Mouse (Mus musculus) limb, embryonic 13.5 days (tissue): ENCODE measurements around the gene Olfr1495. TPM values are rescaled to one million over a fixed set of nuclear protein-coding genes. Genes with fewer than 3 reads are reported as not detected.
"Not testable (repeated sequence)": the region's sequence is repeated elsewhere in the genome, so short reads cannot be mapped to it uniquely, and the experiment has no call there.

Experiments used
- ATAC-seq: fragments of 200-750 bp; cut with Nextera tagmentation; 2 replicates; pipeline ENCODE4 v1.8.0; 2017; ENCODE audit warnings: low read depth, moderate number of reproducible peaks, moderate TSS enrichment; ENCODE audit not compliant: low FRiP score
- H3K27ac ChIP-seq: fragments of 300-500 bp; sonication (generic); 2 replicates; pipeline ENCODE4 v1.5.1; 2015; ENCODE audit warnings: inconsistent platforms, mild to moderate bottlenecking, moderate library complexity
- H3K27me3 ChIP-seq: fragments of 300-500 bp; sonication (generic); 2 replicates; pipeline ENCODE4 v1.6.1; 2015; ENCODE audit warnings: mild to moderate bottlenecking, inconsistent platforms
- H3K36me3 ChIP-seq: fragments of 300-500 bp; sonication (generic); 2 replicates; pipeline ENCODE4 v1.6.1; 2015; ENCODE audit warnings: inconsistent platforms, mild to moderate bottlenecking, moderate library complexity
- H3K4me1 ChIP-seq: fragments of 300-500 bp; sonication (generic); 2 replicates; pipeline ENCODE4 v1.6.1; 2015; ENCODE audit warnings: inconsistent platforms
- H3K4me2 ChIP-seq: fragments of 300-500 bp; sonication (generic); replicated peaks from 2 replicates; pipeline ENCODE4 v1.6.1; 2015; ENCODE audit warnings: inconsistent platforms, mild to moderate bottlenecking, moderate library complexity
- H3K4me3 ChIP-seq: fragments of 300-500 bp; sonication (generic); 2 replicates; pipeline ENCODE4 v1.5.1; 2015; ENCODE audit warnings: moderate library complexity, mild to moderate bottlenecking, inconsistent platforms
- H3K9ac ChIP-seq: fragments of 300-500 bp; sonication (generic); 2 replicates; pipeline ENCODE4 v1.6.1; 2015; ENCODE audit warnings: mild to moderate bottlenecking, inconsistent platforms
- H3K9me3 ChIP-seq: fragments of 300-500 bp; sonication (generic); 2 replicates; pipeline ENCODE4 v1.6.1; 2016; ENCODE audit warnings: inconsistent platforms
- WGBS: fragments of 180-500 bp; shearing (Covaris S2); methylation state at CpG from one replicate; pipeline ENCODE4 v1.1.7; 2015; 5-methylcytosine and 5-hydroxymethylcytosine counted together
- polyA plus RNA-seq: library from polyadenylated mRNA; unstranded; fragments of >200 nt; fragmentation: Nextera tagmentation; extraction: Ambion mirVana; gene quantifications from 2 replicates; pipeline ENCODE4 v1.2.1, GENCODE M21; 2015

Gene Olfr1495
- polyA plus RNA-seq: not detected in 2 replicates

DNA sequence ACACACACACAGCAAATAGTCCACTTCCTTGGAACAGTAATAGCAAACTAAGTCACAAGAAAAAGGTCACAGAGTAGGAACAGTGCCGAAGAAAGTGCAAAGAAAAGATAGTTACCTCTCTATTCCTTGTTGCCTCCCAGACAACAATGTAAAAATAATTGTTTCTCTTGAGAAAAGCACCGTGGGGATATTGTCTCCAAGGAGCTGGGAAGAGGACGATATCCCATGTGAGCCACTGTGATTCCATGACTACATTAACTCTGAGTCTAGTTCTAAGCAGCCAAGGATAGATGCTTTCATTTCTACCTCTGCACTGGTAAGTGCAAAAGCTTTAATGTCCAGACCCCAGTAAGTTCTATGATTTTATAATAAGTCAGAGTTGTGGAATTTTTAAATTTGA, at the start of gene Olfr1495:
TSS of gene Olfr1495 (plus strand) at position 301 of the 400 bp plus-strand sequence.
- Histone ChIP-seq H3K9me3 (no peaks in the 10 kb centered on the region), H3K27ac (no peak within 1 kb of the TSS), H3K4me2 (no peak within 1 kb of the TSS), H3K9ac (no peak within 1 kb of the TSS), H3K27me3 (no peaks in the 10 kb centered on the region), H3K36me3 (no peaks in the 10 kb centered on the region), H3K4me1 (no peaks in the 10 kb centered on the region), H3K4me3 (no peak within 1 kb of the TSS)
- no peak for ATAC-seq
- WGBS: 87% methylated on average over 3 of the region's 3 CpGs

DNA sequence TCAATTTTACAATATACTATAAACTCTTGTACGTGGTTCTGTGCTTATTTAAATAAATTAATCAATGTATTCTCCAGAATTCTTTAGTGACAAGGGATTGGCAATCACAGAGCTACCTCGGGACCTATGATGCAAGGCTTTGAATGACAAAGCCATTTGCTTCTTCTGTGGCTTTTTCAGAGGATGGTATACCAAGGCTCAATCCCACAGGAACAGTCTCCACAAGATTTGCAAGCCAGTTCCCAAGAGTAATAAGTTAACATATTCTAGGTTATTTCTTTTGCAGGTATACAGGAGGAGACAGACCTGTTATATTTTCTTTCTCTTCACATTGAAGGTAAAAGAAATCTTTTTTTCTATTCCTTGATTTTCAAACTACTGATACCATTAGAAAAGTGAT, 41.4 kb upstream of the Olfr1495 start, which contains the start of gene Olfr1493-ps1:
TSS of gene Olfr1493-ps1 (plus strand) at position 301 of the 400 bp plus-strand sequence.
- 61% methylated on average over 2 of the region's 2 CpGs for WGBS
- H3K27ac ChIP-seq: no peak within 1 kb of the TSS
- no peak within 1 kb of the TSS for H3K9ac ChIP-seq
- H3K4me2 ChIP-seq: no peak within 1 kb of the TSS
- no peak for ATAC-seq
- H3K36me3 ChIP-seq: no peaks in the 10 kb centered on the region
- no peaks in the 10 kb centered on the region for H3K27me3 ChIP-seq
- no peaks in the 10 kb centered on the region for H3K4me1 ChIP-seq
- H3K4me3 ChIP-seq: no peak within 1 kb of the TSS
- H3K9me3 ChIP-seq: no peaks in the 10 kb centered on the region

DNA sequence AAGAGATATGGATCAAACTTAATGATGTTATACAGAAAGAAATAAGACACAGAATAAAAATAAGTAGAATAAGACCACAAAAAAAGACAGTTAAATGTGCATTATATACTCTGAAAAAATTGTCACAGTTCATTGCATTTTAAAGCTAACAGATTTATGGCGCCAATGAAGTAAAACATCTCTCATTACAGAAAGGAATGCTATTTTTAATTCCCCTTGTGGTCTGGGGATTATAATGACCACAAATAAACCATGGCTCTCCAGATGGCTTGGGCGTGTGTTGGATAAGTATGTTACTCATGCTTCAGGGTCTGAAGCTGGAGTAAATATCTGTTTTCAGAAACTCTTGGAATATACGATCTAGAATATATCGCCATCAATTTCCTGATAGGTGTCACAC, 25.0 kb upstream of the Olfr1495 start, which contains the start of gene Olfr1494:
TSS of gene Olfr1494 (plus strand) at position 301 of the 400 bp plus-strand sequence.
- H3K4me3 ChIP-seq: no peak within 1 kb of the TSS
- no peak for ATAC-seq
- H3K4me2 ChIP-seq: no peak within 1 kb of the TSS
- H3K9me3 ChIP-seq: no peaks in the 10 kb centered on the region
- H3K27me3 ChIP-seq: no peaks in the 10 kb centered on the region
- 78% methylated on average over 4 of the region's 4 CpGs for WGBS
- H3K36me3 ChIP-seq: no peaks in the 10 kb centered on the region
- H3K9ac ChIP-seq: no peak within 1 kb of the TSS
- H3K27ac ChIP-seq: no peak within 1 kb of the TSS
- no peaks in the 10 kb centered on the region for H3K4me1 ChIP-seq

DNA sequence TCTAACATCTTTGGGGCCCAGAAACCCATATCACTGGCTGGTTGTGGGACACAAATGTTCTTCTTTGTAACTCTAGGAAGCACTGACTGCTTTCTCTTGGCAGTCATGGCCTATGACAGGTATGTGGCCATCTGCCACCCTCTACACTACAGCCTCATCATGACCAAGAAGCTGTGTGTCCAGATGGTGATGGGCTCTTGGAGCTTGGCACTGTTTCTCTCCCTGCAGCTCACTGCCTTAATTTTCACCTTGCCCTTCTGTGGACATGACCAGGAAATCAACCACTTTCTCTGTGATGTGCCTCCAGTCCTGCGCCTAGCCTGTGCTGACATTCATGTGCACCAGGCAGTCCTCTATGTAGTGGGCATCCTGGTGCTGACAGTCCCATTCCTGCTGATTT, 15.0 kb upstream of the Olfr1495 start:
- no peaks in the 10 kb centered on the region for H3K27me3 ChIP-seq
- no peaks in the 10 kb centered on the region for H3K36me3 ChIP-seq
- no peaks in the 10 kb centered on the region for H3K4me1 ChIP-seq
- 93% methylated on average over 1 of the region's 1 CpGs for WGBS
- H3K4me2 ChIP-seq: no peak overlapping the region
- ATAC-seq: no peak
- H3K9ac ChIP-seq: no peak overlapping the region
- H3K9me3 ChIP-seq: no peaks in the 10 kb centered on the region
- H3K4me3 ChIP-seq: no peak overlapping the region
- H3K27ac ChIP-seq: no peak overlapping the region

DNA sequence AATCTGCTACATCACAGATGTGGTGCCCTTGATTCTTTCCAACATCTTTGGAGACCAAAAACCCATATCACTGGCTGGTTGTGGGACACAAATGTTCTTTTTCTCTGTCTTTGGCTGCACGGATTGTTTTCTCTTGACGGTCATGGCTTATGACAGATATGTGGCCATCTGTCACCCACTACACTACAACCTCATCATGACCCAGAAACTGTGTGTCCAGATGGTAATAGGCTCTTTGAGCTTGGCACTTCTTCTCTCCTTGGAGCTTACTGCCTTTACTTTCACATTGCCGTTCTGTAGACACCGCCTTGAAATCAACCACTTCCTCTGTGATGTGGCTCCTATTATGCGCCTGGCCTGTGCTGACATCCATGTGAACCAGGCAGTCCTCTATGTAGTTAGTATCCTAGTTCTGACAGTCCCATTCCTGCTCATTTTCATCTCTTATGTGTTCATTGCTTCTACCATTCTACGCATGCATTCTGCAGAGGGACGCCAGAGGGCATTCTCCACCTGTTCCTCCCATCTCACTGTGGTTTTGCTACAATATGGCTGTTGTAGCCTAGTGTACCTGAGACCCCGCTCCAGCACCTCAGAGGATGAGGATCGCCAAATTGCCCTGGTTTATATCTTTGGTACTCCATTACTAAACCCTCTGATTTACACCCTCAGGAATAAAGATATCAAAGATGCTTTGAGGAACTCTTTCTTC, 4.3 kb downstream of the Olfr1495 start:
- WGBS: 93% methylated on average over 9 of the region's 9 CpGs
- H3K9ac ChIP-seq: no peak overlapping the region
- no peaks in the 10 kb centered on the region for H3K4me1 ChIP-seq
- H3K9me3 ChIP-seq: peaks cover 2% of the 10 kb centered on the region; the same call in 1 of the 2 replicates
- no peak overlapping the region for H3K4me3 ChIP-seq
- ATAC-seq: no peak
- no peaks in the 10 kb centered on the region for H3K27me3 ChIP-seq
- no peaks in the 10 kb centered on the region for H3K36me3 ChIP-seq
- no peak overlapping the region for H3K4me2 ChIP-seq
- no peak overlapping the region for H3K27ac ChIP-seq

DNA sequence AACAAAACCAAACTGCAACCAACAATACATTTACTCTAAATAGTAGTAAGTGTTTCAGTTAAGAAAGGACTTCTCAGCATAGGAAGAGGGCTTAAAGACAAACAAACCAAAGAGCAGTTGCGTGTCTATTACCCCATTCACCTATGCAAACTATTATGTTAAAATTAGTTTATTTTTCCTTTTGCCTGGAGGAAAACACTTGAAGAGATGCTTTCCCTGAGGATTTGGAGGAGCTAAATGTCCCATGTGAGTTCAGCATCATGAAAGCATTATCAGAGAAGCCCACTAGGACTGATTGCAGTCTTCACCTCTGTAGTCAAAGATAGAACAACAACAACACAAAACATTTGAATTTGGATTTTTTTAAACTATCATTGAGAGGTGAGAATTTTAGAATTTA, 13.2 kb downstream of the Olfr1495 start, which contains the start of gene Olfr1496:
TSS of gene Olfr1496 (plus strand) at position 301 of the 400 bp plus-strand sequence.
- Histone ChIP-seq H3K27me3 (no peaks in the 10 kb centered on the region), H3K9me3 (no peaks in the 10 kb centered on the region)
- 92% methylated on average over 1 of the region's 1 CpGs for WGBS

DNA sequence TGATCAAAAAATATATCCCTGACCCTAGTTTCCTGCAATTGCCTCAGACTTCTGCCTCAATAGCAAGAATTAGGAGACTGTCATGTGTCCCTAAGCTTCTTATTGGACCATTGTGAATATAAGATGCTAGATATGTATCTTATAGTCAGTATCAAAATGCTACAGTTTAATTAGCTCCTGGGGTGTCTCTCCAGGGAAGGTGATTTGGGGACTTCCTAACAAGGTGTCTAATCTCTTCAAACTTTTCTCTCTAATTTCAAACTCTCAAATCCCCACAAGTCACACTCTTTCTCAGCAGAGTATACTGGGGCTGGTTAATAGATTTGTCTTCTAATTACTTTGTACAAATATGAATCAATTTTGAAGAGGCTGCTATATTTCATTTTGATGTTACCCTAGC, 33.7 kb downstream of the Olfr1495 start, which contains the start of gene Olfr1497:
TSS of gene Olfr1497 (minus strand) at position 101 of the 400 bp plus-strand sequence.
- H3K4me2 ChIP-seq: no peak within 1 kb of the TSS
- no peaks in the 10 kb centered on the region for H3K27me3 ChIP-seq
- no peaks in the 10 kb centered on the region for H3K9me3 ChIP-seq
- H3K4me1 ChIP-seq: no peaks in the 10 kb centered on the region
- H3K36me3 ChIP-seq: no peaks in the 10 kb centered on the region
- no peak within 1 kb of the TSS for H3K4me3 ChIP-seq
- no peak within 1 kb of the TSS for H3K27ac ChIP-seq
- no peak within 1 kb of the TSS for H3K9ac ChIP-seq
- ATAC-seq: no peak

More for the DNA sequence above, 13.2 kb downstream of the Olfr1495 start, which contains the start of gene Olfr1496:
- no peak within 1 kb of the TSS for H3K4me2 ChIP-seq
- no peak within 1 kb of the TSS for H3K27ac ChIP-seq
- H3K4me1 ChIP-seq: no peaks in the 10 kb centered on the region
- H3K4me3 ChIP-seq: no peak within 1 kb of the TSS
- no peak for ATAC-seq
- no peaks in the 10 kb centered on the region for H3K36me3 ChIP-seq
- no peak within 1 kb of the TSS for H3K9ac ChIP-seq

DNA sequence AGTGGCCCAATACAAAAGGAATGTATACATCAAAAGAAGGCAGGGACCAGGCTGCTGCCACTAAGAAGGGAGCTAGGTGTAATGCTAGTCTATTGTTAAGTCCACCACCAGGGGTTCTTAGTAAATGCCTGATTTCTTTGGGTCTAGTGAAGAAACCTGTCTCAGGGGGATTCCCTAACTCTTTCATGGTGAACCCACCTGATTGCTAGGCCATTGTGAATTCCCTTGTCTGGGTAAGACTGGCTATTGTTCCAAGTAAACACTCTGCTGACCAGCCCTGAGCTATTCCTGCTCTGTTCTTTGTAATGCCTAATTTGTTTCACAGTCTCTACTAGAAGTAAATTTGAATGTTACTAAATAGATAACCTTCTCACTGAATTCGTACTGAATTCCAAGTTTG, 41.1 kb downstream of the Olfr1495 start:
- ATAC-seq, H3K36me3 ChIP-seq, H3K27me3 ChIP-seq, H3K9ac ChIP-seq, H3K27ac ChIP-seq, H3K9me3 ChIP-seq, H3K4me1 ChIP-seq, H3K4me2 ChIP-seq, H3K4me3 ChIP-seq: not testable (repeated sequence)
- 66% methylated on average over 1 of the region's 1 CpGs for WGBS

DNA sequence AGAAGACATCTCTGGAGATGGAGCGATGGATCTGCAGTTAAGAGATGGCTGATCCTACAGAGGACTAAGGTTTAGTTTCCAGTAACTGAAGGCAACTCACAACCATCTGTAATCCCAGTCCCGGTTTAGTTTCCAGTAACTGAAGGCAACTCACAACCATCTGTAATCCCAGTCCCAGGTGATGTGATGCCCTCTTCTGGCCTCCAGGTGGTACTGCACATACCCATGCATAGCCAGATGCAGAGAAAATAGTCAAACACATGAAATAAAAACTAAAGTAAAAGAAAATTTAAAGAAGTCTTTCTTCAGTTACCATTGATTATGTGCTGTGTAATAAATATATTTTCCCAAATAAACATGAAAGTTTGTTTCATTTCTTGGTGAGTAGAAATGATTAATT, 48.4 kb downstream of the Olfr1495 start:
- Histone ChIP-seq H3K4me1 (no peaks in the 10 kb centered on the region), H3K9me3 (no peaks in the 10 kb centered on the region), H3K4me3 (no peak overlapping the region), H3K27me3 (no peaks in the 10 kb centered on the region), H3K9ac (no peak overlapping the region), H3K36me3 (no peaks in the 10 kb centered on the region), H3K4me2 (no peak overlapping the region), H3K27ac (no peak overlapping the region)
- 51% methylated on average over 2 of the region's 2 CpGs for WGBS
- ATAC-seq: no peak

DNA sequence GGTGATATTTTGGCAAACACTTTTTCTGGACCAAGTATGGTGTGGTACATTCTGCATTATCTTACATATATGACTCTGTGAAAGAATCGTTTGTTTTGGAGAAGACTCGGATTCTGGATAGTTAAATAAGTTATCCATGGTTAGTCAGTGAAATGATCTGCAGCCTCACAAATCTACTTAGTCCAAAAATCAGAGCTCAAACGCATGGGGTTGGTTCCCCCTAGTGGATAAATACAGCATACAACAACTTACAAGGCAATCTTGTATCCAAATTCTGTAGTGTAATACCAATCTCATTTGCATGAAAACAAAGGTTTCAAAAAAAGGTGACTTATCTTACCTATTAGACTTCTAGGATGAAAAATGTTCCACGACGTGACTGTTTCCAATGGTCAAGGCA, 54.4 kb downstream of the Olfr1495 start:
- Histone ChIP-seq H3K4me2 (no peak overlapping the region), H3K9me3 (no peaks in the 10 kb centered on the region), H3K27me3 (no peaks in the 10 kb centered on the region), H3K4me3 (no peak overlapping the region), H3K9ac (no peak overlapping the region), H3K27ac (no peak overlapping the region), H3K36me3 (no peaks in the 10 kb centered on the region), H3K4me1 (no peaks in the 10 kb centered on the region)
- 40% methylated on average over 5 of the region's 5 CpGs for WGBS
- ATAC-seq: no peak

DNA sequence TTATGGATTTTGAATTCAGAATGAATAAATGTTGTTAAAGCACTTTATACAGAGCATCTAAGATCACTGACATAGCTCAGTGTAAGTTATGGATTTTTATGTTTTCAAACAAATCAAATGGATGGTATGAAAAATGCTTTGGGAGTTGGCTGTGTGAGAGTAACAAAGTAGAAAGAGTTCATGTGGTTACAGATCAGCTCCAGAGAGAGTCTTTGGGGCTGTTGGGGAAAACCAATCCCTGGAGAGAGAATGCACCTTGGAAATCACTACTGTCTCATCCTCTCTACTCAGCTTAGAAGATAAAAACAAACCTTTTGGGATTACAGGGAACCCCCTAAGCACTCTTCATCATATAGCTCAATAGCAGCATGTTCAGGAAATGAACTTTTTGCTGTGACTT, 54.9 kb downstream of the Olfr1495 start, which contains the start of gene Olfr1499:
TSS of gene Olfr1499 (minus strand) at position 101 of the 400 bp plus-strand sequence.
- no peak within 1 kb of the TSS for H3K4me2 ChIP-seq
- H3K36me3 ChIP-seq: no peaks in the 10 kb centered on the region
- H3K4me3 ChIP-seq: no peak within 1 kb of the TSS
- no peak within 1 kb of the TSS for H3K9ac ChIP-seq
- H3K27me3 ChIP-seq: no peaks in the 10 kb centered on the region
- no peak for ATAC-seq
- H3K9me3 ChIP-seq: no peaks in the 10 kb centered on the region
- no peak within 1 kb of the TSS for H3K27ac ChIP-seq
- H3K4me1 ChIP-seq: no peaks in the 10 kb centered on the region
